Mouse (Mus musculus): ENCODE measurements around the gene Mid1. TPM values are rescaled to one million over a fixed set of nuclear protein-coding genes. Genes with fewer than 3 reads are reported as not detected.

Gene Mid1
- polyA plus RNA-seq, 1 experiment from 2014 or later = 4.7 TPM

DNA sequence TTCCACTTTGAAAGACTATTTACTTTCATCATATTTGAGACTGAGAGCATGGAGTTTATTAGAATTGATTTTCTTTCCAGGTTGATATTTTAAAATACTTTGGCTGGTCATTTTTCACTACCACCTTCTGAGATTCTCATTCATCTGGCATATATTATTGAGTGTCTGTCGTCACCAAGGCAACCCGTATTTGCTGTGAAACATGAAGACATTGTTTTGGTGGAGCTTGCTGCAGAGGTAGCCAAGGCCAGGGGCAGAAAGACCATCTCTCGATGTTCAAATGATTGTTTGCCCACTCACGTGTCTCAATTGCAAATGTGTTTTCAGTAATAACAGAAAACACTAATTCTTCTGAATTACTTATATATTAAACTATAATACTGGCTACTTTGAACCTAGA lies 145.1 kb downstream of the Mid1 start:
- no peaks in the 10 kb centered on the region for H3K4me1 ChIP-seq (replicated peaks; ENCODE audit: insufficient read depth, low read length)
- H3K27ac ChIP-seq = no peak overlapping the region
- 60% methylated on average over 4 of the region's 4 CpGs for WGBS
- no peak overlapping the region for H3K9ac ChIP-seq (ENCODE audit: low read depth, low read length)
- TF ChIP-seq CTCF (IDR thresholded peaks at IDR 0.05; ENCODE audit: low read depth) = no peak
- DNase-seq (ENCODE audit: low spot score) (no peak), ATAC-seq (replicated peaks; ENCODE audit: low FRiP score, low read depth) (no peak)
- H3K9me3 ChIP-seq (replicated peaks; ENCODE audit: low read length) = no peaks in the 10 kb centered on the region
- H3K36me3 ChIP-seq (ENCODE audit: insufficient read depth, low read length) = no peaks in the 10 kb centered on the region
- H3K4me3 ChIP-seq (replicated peaks; ENCODE audit: low read depth, low read length) = no peak overlapping the region
- no peak overlapping the region for H3K4me2 ChIP-seq (ENCODE audit: low read length)
- no peaks in the 10 kb centered on the region for H3K27me3 ChIP-seq (ENCODE audit: insufficient read depth, low read length)

DNA sequence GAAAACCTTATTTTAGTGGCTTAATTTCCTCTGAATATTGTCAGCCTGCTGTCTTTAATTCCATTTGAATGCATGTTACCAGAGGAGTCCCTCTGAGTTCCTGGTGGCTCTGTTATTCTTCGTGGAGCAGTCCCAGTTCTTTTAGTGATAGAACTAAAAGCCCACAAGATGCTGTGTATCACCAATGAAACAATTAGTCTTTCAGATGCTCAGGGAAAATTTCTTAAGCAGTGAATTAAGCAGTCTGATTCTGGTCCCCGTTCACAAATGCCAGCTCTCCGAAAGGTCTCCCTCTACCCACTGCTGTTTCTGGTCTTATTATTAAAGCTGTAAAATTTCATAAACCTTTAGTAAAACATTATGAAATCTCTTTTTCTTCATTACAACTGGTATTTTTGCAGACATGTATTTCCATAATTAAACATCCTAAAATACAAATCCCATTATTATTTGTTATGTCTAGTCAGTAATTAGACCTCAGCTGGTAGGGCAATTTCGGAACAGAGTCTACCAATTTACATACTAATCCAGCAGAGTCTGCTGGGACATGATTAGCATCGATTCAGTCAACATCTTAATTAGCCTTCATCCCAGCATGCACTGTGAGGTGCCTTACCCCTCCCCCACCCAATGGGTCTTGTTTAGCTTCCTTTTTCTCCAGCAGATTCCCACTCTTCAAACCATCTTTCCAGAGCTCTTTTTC lies 153.1 kb downstream of the Mid1 start:
- H3K4me2 ChIP-seq (ENCODE audit: low read length) = no peak overlapping the region
- no peaks in the 10 kb centered on the region for H3K27me3 ChIP-seq (ENCODE audit: insufficient read depth, low read length)
- H3K36me3 ChIP-seq (ENCODE audit: insufficient read depth, low read length) = no peaks in the 10 kb centered on the region
- 69% methylated on average over 5 of the region's 5 CpGs for WGBS
- TF ChIP-seq CTCF (IDR thresholded peaks at IDR 0.05; ENCODE audit: low read depth) = no peak
- DNase-seq (ENCODE audit: low spot score) (no peak), ATAC-seq (replicated peaks; ENCODE audit: low FRiP score, low read depth) (no peak)
- no peak overlapping the region for H3K27ac ChIP-seq
- H3K9ac ChIP-seq (ENCODE audit: low read depth, low read length) = no peak overlapping the region
- no peaks in the 10 kb centered on the region for H3K4me1 ChIP-seq (replicated peaks; ENCODE audit: insufficient read depth, low read length)
- H3K4me3 ChIP-seq (replicated peaks; ENCODE audit: low read depth, low read length) = no peak overlapping the region
- H3K9me3 ChIP-seq (replicated peaks; ENCODE audit: low read length) = no peaks in the 10 kb centered on the region

DNA sequence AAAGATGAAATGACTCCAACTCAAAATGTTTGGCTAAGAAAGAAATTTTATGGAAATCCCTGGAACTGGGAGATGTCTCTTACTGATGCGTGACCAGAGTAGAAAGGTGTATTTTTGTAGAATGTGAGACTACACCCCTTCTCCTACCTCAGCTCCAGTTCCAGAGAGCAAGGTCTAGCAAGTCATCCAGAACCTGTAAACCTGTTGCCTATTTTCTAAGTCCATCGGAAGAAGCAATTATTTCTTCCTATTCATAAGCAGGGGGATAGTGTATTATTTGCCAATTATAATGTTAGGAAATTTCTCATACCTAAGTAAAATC lies 153.6 kb downstream of the Mid1 start:
- no peaks in the 10 kb centered on the region for H3K36me3 ChIP-seq (ENCODE audit: insufficient read depth, low read length)
- no peak overlapping the region for H3K27ac ChIP-seq
- H3K9me3 ChIP-seq (replicated peaks; ENCODE audit: low read length) = no peaks in the 10 kb centered on the region
- no peak overlapping the region for H3K9ac ChIP-seq (ENCODE audit: low read depth, low read length)
- DNase-seq (ENCODE audit: low spot score) (no peak), ATAC-seq (replicated peaks; ENCODE audit: low FRiP score, low read depth) (no peak)
- no peaks in the 10 kb centered on the region for H3K27me3 ChIP-seq (ENCODE audit: insufficient read depth, low read length)
- H3K4me3 ChIP-seq (replicated peaks; ENCODE audit: low read depth, low read length) = no peak overlapping the region
- no peak overlapping the region for H3K4me2 ChIP-seq (ENCODE audit: low read length)
- no peak for TF ChIP-seq CTCF (IDR thresholded peaks at IDR 0.05; ENCODE audit: low read depth)
- 80% methylated on average over 2 of the region's 2 CpGs for WGBS
- H3K4me1 ChIP-seq (replicated peaks; ENCODE audit: insufficient read depth, low read length) = no peaks in the 10 kb centered on the region

DNA sequence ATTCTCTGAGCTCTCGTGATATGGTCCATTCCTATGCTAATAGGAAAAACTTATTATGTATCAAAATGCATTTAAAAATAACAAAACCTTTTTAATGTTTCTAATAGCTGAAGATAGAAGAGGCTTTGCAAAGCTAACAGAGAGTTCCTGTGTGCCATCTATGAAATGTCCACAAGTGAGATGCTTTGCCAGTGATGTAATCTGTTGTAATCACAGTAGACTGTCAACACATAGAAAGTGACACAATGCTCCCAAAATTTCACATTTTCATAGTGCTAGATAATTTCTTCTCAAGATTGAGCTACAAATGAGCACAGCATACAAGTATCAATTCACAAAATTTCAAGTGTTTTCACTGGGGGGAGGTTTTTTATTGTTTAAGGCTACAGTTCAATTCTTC lies 158.3 kb downstream of the Mid1 start:
- H3K4me2 ChIP-seq (ENCODE audit: low read length) = no peak overlapping the region
- ATAC-seq (replicated peaks; ENCODE audit: low FRiP score, low read depth) = no peak
- H3K27ac ChIP-seq = no peak overlapping the region
- no peaks in the 10 kb centered on the region for H3K9me3 ChIP-seq (replicated peaks; ENCODE audit: low read length)
- WGBS = 74% methylated on average over 1 of the region's 1 CpGs
- no peaks in the 10 kb centered on the region for H3K27me3 ChIP-seq (ENCODE audit: insufficient read depth, low read length)
- TF ChIP-seq CTCF (IDR thresholded peaks at IDR 0.05; ENCODE audit: low read depth) = no peak
- no peaks in the 10 kb centered on the region for H3K4me1 ChIP-seq (replicated peaks; ENCODE audit: insufficient read depth, low read length)
- no peak overlapping the region for H3K4me3 ChIP-seq (replicated peaks; ENCODE audit: low read depth, low read length)
- no peak for DNase-seq (ENCODE audit: low spot score)
- H3K9ac ChIP-seq (ENCODE audit: low read depth, low read length) = no peak overlapping the region
- no peaks in the 10 kb centered on the region for H3K36me3 ChIP-seq (ENCODE audit: insufficient read depth, low read length)

DNA sequence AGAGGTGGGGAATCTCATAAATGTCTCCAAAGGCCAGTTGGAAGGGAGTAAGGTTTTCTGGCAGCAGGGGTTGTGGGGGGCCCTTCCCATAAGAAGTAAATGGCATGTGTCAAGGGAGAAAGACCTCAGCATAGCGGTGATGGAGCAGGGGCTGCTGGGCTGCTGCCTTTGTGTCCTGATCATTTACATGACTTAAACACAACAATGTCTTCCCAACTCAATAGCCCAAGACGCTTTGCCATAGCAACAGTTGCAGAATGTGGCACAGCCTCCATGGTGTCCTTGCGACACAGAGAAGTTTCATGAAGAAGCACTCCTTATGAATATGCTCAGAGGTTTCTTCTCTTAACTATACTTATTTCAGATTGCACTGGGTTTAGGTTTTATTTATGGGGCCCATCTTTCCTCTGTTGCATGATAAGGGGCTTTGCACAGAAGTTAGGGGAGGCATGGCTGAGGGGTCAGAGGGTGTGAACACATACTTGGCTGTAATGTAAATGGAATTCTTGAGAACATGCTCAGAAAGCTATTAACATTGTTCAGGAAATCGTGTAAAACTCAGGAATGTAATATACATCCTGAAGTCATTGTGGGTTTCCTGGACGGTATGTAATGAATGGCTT lies 159.3 kb downstream of the Mid1 start:
- peak; percentile 7 for DNase-seq (ENCODE audit: low spot score)
- 44% methylated on average over 5 of the region's 5 CpGs for WGBS
- Histone ChIP-seq H3K36me3 (ENCODE audit: insufficient read depth, low read length) (no peaks in the 10 kb centered on the region), H3K27me3 (ENCODE audit: insufficient read depth, low read length) (no peaks in the 10 kb centered on the region), H3K9me3 (replicated peaks; ENCODE audit: low read length) (no peaks in the 10 kb centered on the region), H3K4me1 (replicated peaks; ENCODE audit: insufficient read depth, low read length) (no peaks in the 10 kb centered on the region), H3K9ac (ENCODE audit: low read depth, low read length) (no peak overlapping the region), H3K27ac (no peak overlapping the region), H3K4me3 (replicated peaks; ENCODE audit: low read depth, low read length) (no peak overlapping the region), H3K4me2 (ENCODE audit: low read length) (no peak overlapping the region)
- no peak for TF ChIP-seq CTCF (IDR thresholded peaks at IDR 0.05; ENCODE audit: low read depth)
- ATAC-seq (replicated peaks; ENCODE audit: low FRiP score, low read depth) = no peak

DNA sequence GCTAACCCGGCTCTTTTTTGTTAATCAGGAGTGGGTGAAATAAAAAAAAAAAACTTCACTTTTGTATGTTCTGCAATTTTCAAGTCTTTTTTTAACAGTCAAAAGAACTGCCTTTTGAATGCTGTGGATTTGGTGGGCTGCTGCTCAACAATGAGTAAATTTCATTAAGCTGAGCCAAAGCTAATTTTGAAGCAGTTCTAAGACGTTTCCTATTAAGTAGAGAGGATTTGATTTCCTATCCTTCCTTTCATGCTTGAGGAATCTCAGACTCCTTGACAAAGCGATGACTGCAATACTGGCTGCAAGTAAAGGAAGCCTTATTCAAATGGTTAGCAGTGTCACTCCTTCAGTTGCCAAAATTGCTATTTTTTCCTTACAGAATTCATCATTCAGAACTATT lies 161.2 kb downstream of the Mid1 start:
- no peaks in the 10 kb centered on the region for H3K9me3 ChIP-seq (replicated peaks; ENCODE audit: low read length)
- H3K4me2 ChIP-seq (ENCODE audit: low read length) = no peak overlapping the region
- no peaks in the 10 kb centered on the region for H3K4me1 ChIP-seq (replicated peaks; ENCODE audit: insufficient read depth, low read length)
- H3K9ac ChIP-seq (ENCODE audit: low read depth, low read length) = no peak overlapping the region
- no peak for ATAC-seq (replicated peaks; ENCODE audit: low FRiP score, low read depth)
- no peaks in the 10 kb centered on the region for H3K36me3 ChIP-seq (ENCODE audit: insufficient read depth, low read length)
- peak; percentile 7 for DNase-seq (ENCODE audit: low spot score)
- no peak overlapping the region for H3K27ac ChIP-seq
- WGBS = 56% methylated on average over 3 of the region's 3 CpGs
- no peak overlapping the region for H3K4me3 ChIP-seq (replicated peaks; ENCODE audit: low read depth, low read length)
- H3K27me3 ChIP-seq (ENCODE audit: insufficient read depth, low read length) = no peaks in the 10 kb centered on the region
- TF ChIP-seq CTCF (IDR thresholded peaks at IDR 0.05; ENCODE audit: low read depth) = no peak

All from kidney, postnatal 0 days (tissue).